Mouse (Mus musculus) heart, postnatal 0 days (tissue): ENCODE results near the gene Myzap.

Source experiments
- CTCF ChIP-seq: IDR thresholded peaks from 2 replicates; pipeline ENCODE4 v1.5.1; 2016; ENCODE audit warnings: antibody characterized with exemption, control low read depth, low read depth
- EP300 ChIP-seq: IDR thresholded peaks from 2 replicates; pipeline ENCODE4 v1.6.1; 2016; ENCODE audit warnings: antibody characterized with exemption, low read depth

GRCm38 (mm10) chr9:71624793-71625495 is 32.8 kb upstream of the Myzap start:
- TF ChIP-seq CTCF (peak; percentile 66), EP300 (no peak)
